Mouse (Mus musculus) midbrain, postnatal 0 days (tissue): ENCODE measurements around the gene Cpsf4l. TPM values are rescaled to one million over a fixed set of nuclear protein-coding genes. Genes with fewer than 3 reads are reported as not detected.

Experiments
- ATAC-seq: fragments of 200-750 bp; cut with Nextera tagmentation; 2 replicates; pipeline ENCODE4 v1.8.0; 2017; ENCODE audit warnings: moderate number of reproducible peaks, mild to moderate bottlenecking, moderate TSS enrichment, moderate library complexity; ENCODE audit not compliant: low FRiP score
- DNase-seq: peaks from one replicate; pipeline ENCODE4 v3.0.0-alpha.2; 2015; ENCODE audit warnings: low spot score
- H3K27ac ChIP-seq: fragments of 300-500 bp; sonication (generic); 2 replicates; pipeline ENCODE4 v1.5.1; 2014; ENCODE audit warnings: low read depth, mild to moderate bottlenecking, low read length, mixed read lengths
- H3K27me3 ChIP-seq: fragments of 300-500 bp; sonication (generic); 2 replicates; pipeline ENCODE4 v1.6.1; 2014; ENCODE audit warnings: low read length, control low read depth, mixed read lengths; ENCODE audit not compliant: insufficient read depth
- H3K36me3 ChIP-seq: fragments of 300-500 bp; sonication (generic); 2 replicates; pipeline ENCODE4 v1.6.1; 2014; ENCODE audit warnings: low read length, control low read depth, mixed read lengths; ENCODE audit not compliant: insufficient read depth
- H3K4me1 ChIP-seq: fragments of 300-500 bp; sonication (generic); 2 replicates; pipeline ENCODE4 v1.6.1; 2014; ENCODE audit warnings: mild to moderate bottlenecking, control low read depth, antibody characterized with exemption, low read length, mixed read lengths; ENCODE audit not compliant: insufficient read depth
- H3K4me2 ChIP-seq: fragments of 300-500 bp; sonication (generic); 2 replicates; pipeline ENCODE4 v1.6.1; 2014; ENCODE audit warnings: low read depth, mild to moderate bottlenecking, low read length, mixed read lengths; ENCODE audit not compliant: poor library complexity, severe bottlenecking
- H3K4me3 ChIP-seq: fragments of 300-500 bp; sonication (generic); 2 replicates; pipeline ENCODE4 v1.5.1; 2014; ENCODE audit warnings: low read depth, mild to moderate bottlenecking, low read length, moderate library complexity
- H3K9ac ChIP-seq: fragments of 300-500 bp; sonication (generic); replicated peaks from 2 replicates; pipeline ENCODE4 v1.6.1; 2014; ENCODE audit warnings: mild to moderate bottlenecking, low read length, moderate library complexity, mixed read lengths; ENCODE audit not compliant: poor library complexity, severe bottlenecking
- H3K9me3 ChIP-seq: fragments of 300-500 bp; sonication (generic); 2 replicates; pipeline ENCODE4 v1.6.1; 2016; ENCODE audit warnings: low read length, control low read depth
- CTCF ChIP-seq: IDR thresholded peaks from 2 replicates; pipeline ENCODE4 v1.5.1; 2016; ENCODE audit warnings: antibody characterized with exemption, mild to moderate bottlenecking
- WGBS: fragments of 180-500 bp; shearing (Covaris S2); extraction: QIAGEN DNeasy Blood & Tissue Kit; methylation state at CpG from one replicate; pipeline ENCODE4 v1.1.7; 2014; 5-methylcytosine and 5-hydroxymethylcytosine counted together
- polyA plus RNA-seq: library from polyadenylated mRNA; unstranded; fragments of >200 nt; fragmentation: Nextera tagmentation; extraction: Ambion mirVana; gene quantifications from 2 replicates; pipeline ENCODE4 v1.2.1, GENCODE M21; 2015
- total RNA-seq: library from RNA; depleted of rRNA; stranded (reverse); fragments of >200 nt; gene quantifications from 2 replicates; pipeline ENCODE4 v1.2.3, GENCODE M21; 2014

Cpsf4l gene
- total and polyA plus RNA-seq, 2 experiments from 2014 or later, result 0.20 to 0.22 TPM

DNA sequence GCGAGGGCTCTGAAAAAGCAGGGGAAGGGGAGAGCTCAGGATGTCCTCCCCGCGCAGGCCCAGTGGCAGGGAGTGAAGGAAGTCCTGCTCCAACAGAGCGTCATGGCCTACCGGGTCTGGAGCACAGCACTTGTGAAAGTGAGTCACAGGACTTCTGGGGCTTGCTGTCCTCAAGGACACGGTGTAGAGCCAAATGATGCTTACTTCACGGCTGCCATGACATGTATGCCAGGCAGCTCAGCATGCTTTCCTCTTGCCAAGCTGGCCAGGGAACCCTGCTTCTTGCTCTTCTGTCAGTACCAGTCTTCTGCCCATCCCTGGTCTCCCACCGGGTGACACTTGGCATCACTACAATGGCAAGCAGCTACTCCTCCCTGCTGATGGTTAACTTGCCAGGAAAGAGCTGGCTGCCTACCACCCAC is 53.3 kb downstream of the Cpsf4l start:
- Histone ChIP-seq H3K4me1 (no peaks in the 10 kb centered on the region), H3K9me3 (no peaks in the 10 kb centered on the region), H3K9ac (no peak overlapping the region), H3K27me3 (no peaks in the 10 kb centered on the region), H3K4me2 (no peak overlapping the region), H3K36me3 (peaks cover 81% of the 10 kb centered on the region), H3K4me3 (no peak overlapping the region), H3K27ac (no peak overlapping the region)
- no peak for TF ChIP-seq CTCF
- 80% methylated on average over 8 of the region's 8 CpGs for WGBS
- DNase-seq (peak; percentile 79), ATAC-seq (peak; percentile 20; the same call in 1 of the 2 replicates)

- no peaks in the 10 kb centered on the region for H3K27me3 ChIP-seq
- 83% methylated on average over 18 of the region's 18 CpGs for WGBS
- peak; percentile 70 for DNase-seq
Observed at GRCm38 (mm10) chr11:113654561-113655270, 55.1 kb downstream of the Cpsf4l start.

DNA sequence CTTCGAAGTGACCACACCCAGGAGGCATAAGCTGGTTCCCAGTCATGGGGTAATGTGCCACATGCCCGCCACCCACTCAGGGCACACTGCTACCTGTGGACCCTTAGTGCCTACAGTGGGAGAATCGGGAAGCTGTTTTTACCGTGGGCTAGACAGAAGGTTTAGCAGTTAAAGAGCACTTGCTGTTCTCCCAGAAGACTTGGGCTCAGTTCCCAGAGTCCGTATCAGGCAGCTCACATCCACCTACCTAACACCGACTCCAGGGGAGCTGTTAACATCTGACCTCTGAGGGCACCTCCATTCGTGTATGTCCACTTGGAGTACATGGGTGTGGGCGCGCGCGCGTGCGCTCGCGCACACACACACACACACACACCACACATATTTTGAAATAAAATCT is 55.7 kb downstream of the Cpsf4l start:
- WGBS, result 93% methylated on average over 15 of the region's 15 CpGs
- H3K36me3 ChIP-seq, result peaks cover 69% of the 10 kb centered on the region

More at GRCm38 (mm10) chr11:113654561-113655270, 55.1 kb downstream of the Cpsf4l start:
- H3K36me3 ChIP-seq, result peaks cover 72% of the 10 kb centered on the region
- no peak for TF ChIP-seq CTCF
- no peak overlapping the region for H3K4me3 ChIP-seq
- no peak overlapping the region for H3K4me2 ChIP-seq
- H3K4me1 ChIP-seq, result peaks cover 3% of the 10 kb centered on the region; the same call in 1 of the 2 replicates
- no peak overlapping the region for H3K9ac ChIP-seq
- no peak for ATAC-seq
- no peak overlapping the region for H3K27ac ChIP-seq
- H3K9me3 ChIP-seq, result no peaks in the 10 kb centered on the region

DNA sequence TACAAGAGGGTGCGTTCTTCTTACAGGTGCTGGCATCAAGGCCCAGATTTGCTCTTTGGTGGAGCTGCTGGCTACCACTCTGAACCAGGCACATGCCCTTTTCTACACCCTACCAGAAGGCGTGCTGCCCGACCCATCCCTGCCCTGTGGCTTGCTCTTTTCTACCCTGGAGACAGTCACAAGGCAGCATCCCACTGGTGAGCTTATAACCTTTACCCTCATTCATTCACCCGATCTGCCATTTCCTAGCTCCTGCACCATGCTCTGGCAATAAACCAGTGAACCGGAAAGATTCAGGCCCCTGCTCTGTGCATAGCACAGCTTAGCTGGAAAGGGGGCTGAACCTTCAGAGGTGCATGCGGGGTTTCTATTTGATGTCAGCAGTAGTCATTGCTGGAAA is 57.3 kb downstream of the Cpsf4l start:
- DNase-seq, result no peak
- no peak for ATAC-seq
- Histone ChIP-seq H3K9me3 (no peaks in the 10 kb centered on the region), H3K27me3 (no peaks in the 10 kb centered on the region), H3K4me3 (no peak overlapping the region), H3K36me3 (peaks cover 57% of the 10 kb centered on the region), H3K27ac (no peak overlapping the region), H3K4me2 (no peak overlapping the region), H3K4me1 (peaks cover 9% of the 10 kb centered on the region; the same call in 1 of the 2 replicates), H3K9ac (no peak overlapping the region)
- TF ChIP-seq CTCF, result no peak
- 87% methylated on average over 6 of the region's 6 CpGs for WGBS

More for the DNA sequence above, 55.7 kb downstream of the Cpsf4l start:
- DNase-seq (no peak), ATAC-seq (no peak)
- no peaks in the 10 kb centered on the region for H3K27me3 ChIP-seq
- H3K4me3 ChIP-seq, result no peak overlapping the region
- H3K9me3 ChIP-seq, result no peaks in the 10 kb centered on the region
- no peak overlapping the region for H3K27ac ChIP-seq
- H3K4me2 ChIP-seq, result no peak overlapping the region
- peaks cover 3% of the 10 kb centered on the region; the same call in 1 of the 2 replicates for H3K4me1 ChIP-seq
- TF ChIP-seq CTCF, result no peak
- no peak overlapping the region for H3K9ac ChIP-seq

GRCm38 (mm10) chr11:113651907-113652273 is 57.9 kb downstream of the Cpsf4l start:
- TF ChIP-seq CTCF, result peak; percentile 81
- no peak overlapping the region for H3K9ac ChIP-seq
- peaks cover 9% of the 10 kb centered on the region; the same call in 1 of the 2 replicates for H3K4me1 ChIP-seq
- H3K4me2 ChIP-seq, result no peak overlapping the region
- DNase-seq (peak; percentile 82), ATAC-seq (peak; percentile 38; the same call in 1 of the 2 replicates)
- H3K4me3 ChIP-seq, result no peak overlapping the region
- no peaks in the 10 kb centered on the region for H3K9me3 ChIP-seq
- WGBS, result 48% methylated on average over 8 of the region's 8 CpGs
- H3K36me3 ChIP-seq, result peaks cover 51% of the 10 kb centered on the region
- H3K27me3 ChIP-seq, result no peaks in the 10 kb centered on the region
- H3K27ac ChIP-seq, result no peak overlapping the region

- no peak overlapping the region for H3K9ac ChIP-seq
- no peaks in the 10 kb centered on the region for H3K9me3 ChIP-seq
- no peak overlapping the region for H3K4me3 ChIP-seq
- H3K27me3 ChIP-seq, result no peaks in the 10 kb centered on the region
- H3K4me2 ChIP-seq, result 0 out of 2 replicates have a peak overlapping the region, but pooled peaks have one; percentile 66
- H3K27ac ChIP-seq, result no peak overlapping the region
- 73% methylated on average over 22 of the region's 22 CpGs for WGBS
- TF ChIP-seq CTCF, result no peak
- peaks cover 9% of the 10 kb centered on the region; the same call in 1 of the 2 replicates for H3K4me1 ChIP-seq
- peaks cover 46% of the 10 kb centered on the region for H3K36me3 ChIP-seq
- DNase-seq (peak; percentile 55), ATAC-seq (no peak)
Observed at GRCm38 (mm10) chr11:113651206-113651906, 58.5 kb downstream of the Cpsf4l start.
